Mouse (Mus musculus): Measurements from ENCODE around the gene Arid1b. TPM values are rescaled to one million over a fixed set of nuclear protein-coding genes. Genes with fewer than 3 reads are reported as not detected.

Gene Arid1b
- total RNA-seq, 2 experiments from 2014 or later, result 43.4 to 59.1 TPM

DNA sequence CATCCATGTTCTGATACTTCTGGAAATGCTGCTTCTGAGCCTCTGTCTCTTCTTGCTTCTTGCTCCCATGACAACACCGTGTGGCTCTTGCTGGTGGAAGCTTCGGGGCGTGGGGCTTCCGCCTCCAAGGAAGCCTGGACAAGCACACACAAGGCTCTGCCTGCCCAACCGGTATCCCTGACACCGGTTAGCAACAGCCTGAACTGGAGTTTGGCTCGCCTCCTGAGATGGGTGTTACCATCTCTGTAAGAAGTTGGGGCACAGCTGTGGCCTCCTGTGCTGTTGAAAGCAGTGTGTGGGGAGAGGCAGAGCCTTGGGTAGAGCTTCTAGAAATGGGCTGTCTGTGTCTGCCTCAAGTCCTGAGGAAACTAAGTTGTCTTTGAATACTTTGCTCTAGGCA lies 340.4 kb downstream of the Arid1b start:
- DNase-seq (ENCODE audit: low spot score in 2 of 2), result no peak

DNA sequence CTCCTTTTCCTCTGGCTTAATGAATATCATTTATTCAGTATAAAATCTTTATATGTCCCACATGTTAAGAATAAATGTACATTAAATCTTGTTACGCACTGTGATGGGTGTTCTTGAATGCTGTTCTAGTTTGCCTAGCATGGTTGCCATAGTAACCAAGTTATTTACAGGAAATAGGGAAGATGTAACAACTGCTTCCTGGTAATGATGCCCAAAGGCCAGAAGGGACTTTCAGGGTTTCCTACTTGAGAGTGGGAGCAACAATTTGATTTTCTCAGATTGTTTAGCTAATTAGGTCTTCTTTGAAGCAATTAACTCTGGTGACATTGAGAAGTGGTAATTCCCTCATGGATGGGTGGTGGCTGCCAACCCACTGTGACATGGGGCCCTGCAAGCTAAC lies 350.3 kb downstream of the Arid1b start:
- DNase-seq (ENCODE audit: low spot score in 2 of 2), result no peak

DNA sequence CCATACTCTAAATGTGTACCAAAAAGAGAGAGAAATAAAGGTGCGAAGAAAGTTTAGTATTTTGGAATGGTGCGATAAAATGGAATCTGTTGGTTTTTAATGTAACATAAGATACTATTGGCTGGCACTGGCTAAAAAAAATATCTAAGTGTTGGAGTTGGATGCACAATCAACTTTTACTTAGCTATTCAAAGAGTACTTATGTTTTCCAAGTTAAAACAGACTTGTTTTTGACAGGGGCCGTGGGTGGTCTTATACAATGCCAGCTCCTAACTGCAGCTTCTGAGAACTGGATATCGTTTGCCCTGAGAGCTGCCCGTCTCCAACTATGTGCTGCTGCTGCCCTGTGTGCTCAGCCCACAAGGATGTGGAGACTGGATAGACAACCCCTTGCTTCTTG lies 351.7 kb downstream of the Arid1b start:
- no peak for DNase-seq (ENCODE audit: low spot score in 2 of 2)

DNA sequence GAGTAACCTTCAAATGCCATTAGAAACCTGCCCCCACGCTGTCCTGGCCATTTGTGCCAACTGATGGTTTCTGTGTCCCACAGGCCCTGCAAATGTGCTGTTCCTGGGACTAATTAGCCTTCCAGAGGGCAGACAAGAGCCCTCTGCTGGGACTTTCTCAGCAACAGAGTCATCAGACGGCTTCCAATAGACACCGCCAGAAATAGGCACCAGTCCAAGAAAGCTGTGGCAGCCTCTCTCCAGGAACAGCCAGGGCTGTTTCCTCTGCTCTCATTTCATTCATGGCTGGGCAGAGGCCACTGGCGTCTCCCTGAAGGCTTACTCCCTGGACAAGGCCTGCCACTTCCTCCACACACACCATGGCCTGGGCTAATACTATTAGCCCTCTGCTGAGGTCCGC lies 358.8 kb downstream of the Arid1b start:
- no peak for DNase-seq (ENCODE audit: low spot score in 2 of 2)

- peak; percentile 58 to 79 for DNase-seq (ENCODE audit: low spot score in 2 of 2)
These were observed 366.6 kb downstream of the Arid1b start for GRCm38 (mm10) chr17:5360759-5361158.

DNA sequence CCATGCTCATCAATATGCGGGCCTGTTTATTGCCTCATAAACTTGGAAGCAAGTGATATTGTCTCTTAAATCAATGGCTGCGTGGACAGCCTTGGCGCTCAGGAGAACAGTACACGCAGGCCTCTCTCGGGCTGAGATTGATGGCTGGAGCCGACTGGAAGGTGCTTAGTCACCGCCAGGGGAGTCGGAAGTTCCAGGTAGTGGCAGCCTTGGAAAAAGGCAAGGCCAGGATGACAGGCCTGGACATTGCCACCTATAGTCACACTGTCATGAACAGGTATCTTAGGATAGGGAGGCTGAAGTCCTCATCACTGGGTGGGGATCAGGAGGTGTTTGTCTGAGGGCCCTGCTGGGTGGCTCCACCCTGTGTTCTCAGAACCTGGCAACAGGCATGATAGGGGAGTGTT lies 371.9 kb downstream of the Arid1b start:
- DNase-seq (ENCODE audit: low spot score in 2 of 2), result no peak

DNA sequence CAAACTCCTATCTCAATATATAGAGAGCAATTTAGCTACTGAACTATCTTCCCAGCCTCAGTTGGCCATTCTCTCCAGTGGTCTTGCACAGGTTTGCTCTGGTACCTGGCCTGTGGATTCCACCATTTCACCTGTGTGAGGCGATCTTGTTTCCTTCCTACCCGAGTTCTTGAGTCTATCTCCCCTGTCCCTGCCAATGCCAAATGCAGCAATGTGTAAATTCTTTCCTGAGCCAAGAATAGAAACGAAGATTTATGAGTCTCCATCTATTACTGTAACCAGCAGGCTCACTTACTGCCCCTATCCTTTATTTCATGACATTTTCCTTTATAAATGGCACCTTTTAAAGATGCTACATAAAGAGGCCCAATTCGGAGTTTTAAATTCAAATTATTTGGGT lies 376.9 kb downstream of the Arid1b start:
- no peak for DNase-seq (ENCODE audit: low spot score in 2 of 2)

GRCm38 (mm10) chr17:5371521-5371920 lies 377.4 kb downstream of the Arid1b start:
- no peak for DNase-seq (ENCODE audit: low spot score in 2 of 2)

- DNase-seq (ENCODE audit: low spot score in 2 of 2), result no peak
These were observed 378.8 kb downstream of the Arid1b start for GRCm38 (mm10) chr17:5372951-5373350.

GRCm38 (mm10) chr17:5377151-5377929 lies 383.2 kb downstream of the Arid1b start:
- no peak for DNase-seq (ENCODE audit: low spot score in 2 of 2)

DNA sequence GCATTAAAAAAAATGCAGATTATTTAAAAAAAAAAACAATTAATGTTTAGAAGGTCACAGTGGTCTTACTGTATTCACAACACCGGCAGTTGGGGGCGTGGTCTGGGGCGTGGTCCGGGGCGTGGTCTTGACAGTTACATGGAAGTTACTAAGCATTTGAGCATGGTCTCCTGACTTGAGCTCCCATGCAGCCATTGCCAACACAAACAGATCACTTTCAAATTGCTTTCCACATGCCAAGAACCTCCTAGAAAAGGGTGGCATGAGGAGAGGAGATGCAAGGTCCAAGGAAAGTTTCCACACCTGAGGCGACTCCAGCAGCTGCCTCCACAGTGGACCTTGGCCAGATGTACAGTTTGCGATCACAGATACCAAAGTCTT lies 383.8 kb downstream of the Arid1b start:
- no peak for DNase-seq (ENCODE audit: low spot score in 2 of 2)

GRCm38 (mm10) chr17:5385694-5386093 lies 391.6 kb downstream of the Arid1b start:
- no peak for DNase-seq (ENCODE audit: low spot score in 2 of 2)

DNA sequence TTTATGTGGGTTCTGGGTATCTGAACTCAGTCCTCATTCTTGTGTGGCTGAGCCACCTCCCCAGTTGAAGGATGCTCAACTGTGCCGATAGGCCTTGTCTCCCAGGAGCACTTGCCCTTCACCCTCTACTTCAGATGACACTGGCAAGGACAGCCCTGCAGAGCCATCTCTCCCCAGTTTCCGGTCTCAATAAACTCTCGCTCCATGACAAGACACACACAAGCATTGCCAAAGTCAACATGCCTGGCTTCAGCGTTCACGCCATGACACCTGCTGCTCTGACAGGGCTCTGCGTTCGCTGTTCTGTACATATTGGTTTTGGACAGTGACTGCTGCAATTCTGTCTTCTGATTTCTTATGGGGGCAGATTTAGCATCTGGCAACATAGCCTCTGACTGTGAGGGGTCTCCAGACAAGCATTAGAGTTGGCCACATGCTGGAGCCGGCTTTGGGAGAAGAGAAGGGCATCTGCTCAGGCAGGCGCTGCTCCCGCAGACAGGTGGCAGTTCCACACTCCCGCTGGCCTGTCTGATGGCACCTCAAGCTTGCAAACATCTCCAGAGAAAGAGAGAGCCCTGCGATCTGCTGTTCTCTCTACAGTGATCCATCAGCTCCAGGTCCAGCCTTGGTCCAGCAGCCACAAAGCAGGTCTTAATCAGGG lies 392.9 kb downstream of the Arid1b start:
- DNase-seq (ENCODE audit: low spot score in 2 of 2), result no peak

DNA sequence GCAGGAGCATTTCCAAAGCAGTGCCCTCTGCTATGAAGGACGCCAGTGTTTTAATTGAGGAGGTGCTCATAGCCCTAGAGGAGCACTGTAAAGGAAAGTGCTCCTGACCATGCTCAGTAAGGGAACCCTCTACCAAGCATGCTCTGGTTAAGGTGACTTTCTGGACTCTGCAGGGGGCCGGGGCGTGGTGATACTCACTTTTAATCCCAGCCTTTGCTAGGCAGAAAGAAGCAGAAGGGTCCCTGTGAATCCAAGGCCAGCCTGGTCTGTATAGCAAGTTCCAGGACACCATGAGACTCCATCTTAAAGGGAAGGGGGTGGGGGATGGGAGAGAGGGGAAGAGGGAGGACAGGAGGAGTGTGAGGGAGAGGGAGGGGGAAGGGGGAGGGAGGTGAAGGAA lies 394.2 kb downstream of the Arid1b start:
- DNase-seq (ENCODE audit: low spot score in 2 of 2), result no peak

DNA sequence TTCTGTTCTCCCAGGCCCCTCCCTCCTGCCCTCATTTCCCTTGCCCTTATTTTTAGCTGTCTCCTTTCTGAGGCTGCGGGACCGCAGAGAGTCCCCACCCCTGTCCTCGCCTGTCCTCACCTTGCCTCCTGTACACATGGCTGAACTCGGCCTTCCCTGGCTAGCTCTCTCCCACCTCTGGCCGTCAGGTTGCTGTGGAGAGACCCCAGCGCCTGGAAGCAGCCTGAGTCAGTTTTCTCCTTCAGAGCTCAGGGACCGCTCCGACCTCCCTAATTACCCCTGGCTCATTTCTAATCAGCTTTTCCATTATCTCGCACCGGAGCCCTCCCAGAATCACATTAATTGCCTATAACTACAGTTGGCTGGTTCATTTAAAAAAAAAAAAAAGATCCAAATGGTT lies 396.6 kb downstream of the Arid1b start:
- no peak for DNase-seq (ENCODE audit: low spot score in 2 of 2)

DNA sequence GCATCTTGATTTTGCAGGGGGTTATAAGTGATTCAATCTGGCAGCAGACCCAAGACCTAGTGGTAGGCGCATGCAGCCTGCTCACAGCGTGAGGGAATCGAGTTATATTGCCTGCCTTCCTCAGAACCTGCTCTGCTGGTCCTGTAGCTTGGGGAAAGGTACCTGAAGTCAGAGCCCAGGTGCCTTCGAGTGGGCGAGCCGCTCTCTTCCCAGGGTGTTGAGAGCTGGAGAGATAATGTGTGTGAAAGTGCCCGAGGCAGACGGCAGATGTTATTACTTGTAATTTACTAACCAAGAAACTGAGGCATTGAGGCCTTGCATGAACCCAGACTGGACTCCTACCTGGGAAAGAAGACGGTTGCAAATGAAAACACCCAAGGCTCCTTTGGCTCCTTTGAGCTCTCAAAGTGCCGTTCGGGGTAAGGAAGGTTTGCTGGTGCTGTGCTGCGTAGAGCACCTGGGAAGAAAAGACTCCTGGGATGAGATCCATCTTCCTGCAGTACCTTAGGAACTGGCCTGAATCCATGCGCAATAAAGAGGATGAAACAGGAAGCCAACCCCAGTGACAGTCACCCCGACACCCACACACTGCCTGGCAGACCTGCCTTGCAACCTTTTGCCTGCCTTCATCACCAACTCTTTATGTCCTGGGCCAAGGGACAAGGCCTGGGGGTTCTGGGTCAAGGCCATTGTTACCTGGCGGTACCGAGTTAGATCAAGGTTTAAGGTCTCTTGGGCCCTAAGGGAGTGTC lies 401.5 kb downstream of the Arid1b start:
- no peak for DNase-seq (ENCODE audit: low spot score in 2 of 2)

GRCm38 (mm10) chr17:5396213-5396612 lies 402.1 kb downstream of the Arid1b start:
- DNase-seq (ENCODE audit: low spot score in 2 of 2), result no peak
